Mouse (Mus musculus) left cerebral cortex, adult 18-20 months (tissue): ENCODE results near the gene Gm20390. TPM values are rescaled to one million over a fixed set of nuclear protein-coding genes. Genes with fewer than 3 reads are reported as not detected.

Experiments used
- DNase-seq, 2 experiments: peaks; one replicate each; pipeline ENCODE4 v3.0.0; 2021 to 2022; ENCODE audit warnings: low spot score in 2 of 2, mixed read lengths in 1 of 2
- long read RNA-seq, 2 experiments: library from polyadenylated mRNA; stranded (forward); transcript quantifications; one replicate each; pipeline ENCODE4 v2.0.0; 2021
- total RNA-seq, 2 experiments: library from RNA; stranded (reverse); gene quantifications; 2 replicates each; pipeline ENCODE4 v1.2.3; 2021

Gm20390 gene
- 100 to 1,000 TPM; 105 to 113 TPM for total RNA-seq
- long read RNA-seq, experiment 1, partial matches to known transcripts: 1 of 3 reads
- long read RNA-seq, experiment 1, other reads (novel, unspliced or antisense): 1 of 3 reads
- long read RNA-seq, experiment 2, partial matches to known transcripts: 3 of 3 reads
- long read RNA-seq, experiment 2, other reads (novel, unspliced or antisense): 0 of 3 reads

GRCm38 (mm10) chr11:93968005-93968847 is at the start of gene Gm20390, which contains the start of gene Nme1:
Gene Gm20390, minus strand, starts transcription at chr11:93968293.
Gene Nme1, minus strand, starts transcription at chr11:93968521.
- peak; percentile 97 to 99 for DNase-seq

DNA sequence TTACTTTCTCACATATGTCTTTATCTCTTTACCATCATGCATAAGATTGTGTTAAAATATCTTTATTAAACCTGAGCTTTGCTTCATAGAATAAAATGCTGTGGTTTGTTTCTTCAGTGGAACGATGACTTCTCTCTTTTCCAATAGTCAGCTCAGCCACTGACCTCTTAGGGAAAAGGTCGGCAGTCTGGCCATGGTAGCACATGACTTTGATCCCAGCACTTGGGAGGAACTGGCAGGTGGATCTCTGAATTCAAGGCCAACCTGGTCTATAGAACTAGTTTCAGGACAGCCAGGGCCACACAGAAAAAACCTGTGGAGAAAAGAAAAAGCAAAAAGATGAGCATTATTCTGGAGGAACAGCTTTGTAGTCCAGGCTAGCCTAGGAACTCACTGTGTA is 35.3 kb upstream of the Gm20390 start:
- no peak for DNase-seq

DNA sequence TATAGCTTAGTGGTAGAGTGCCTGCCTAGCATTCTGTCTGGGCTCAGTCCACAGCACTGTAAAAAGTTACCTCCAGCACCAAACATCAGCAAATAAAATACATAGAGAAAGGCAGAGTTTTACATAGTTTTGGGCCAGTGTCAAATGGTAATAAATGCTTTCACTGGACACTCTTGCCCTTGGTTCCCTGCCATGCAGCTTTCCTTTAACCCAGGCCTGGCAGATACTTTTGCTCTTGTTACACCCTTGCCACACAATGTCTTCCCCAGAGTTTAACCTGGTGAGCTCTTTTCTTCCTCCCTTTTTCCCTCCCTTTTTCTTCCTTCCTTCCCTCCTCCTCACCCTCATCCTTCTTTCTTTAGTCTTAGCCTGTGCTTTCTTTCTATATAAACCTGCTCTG is 31.2 kb upstream of the Gm20390 start:
- DNase-seq: no peak

DNA sequence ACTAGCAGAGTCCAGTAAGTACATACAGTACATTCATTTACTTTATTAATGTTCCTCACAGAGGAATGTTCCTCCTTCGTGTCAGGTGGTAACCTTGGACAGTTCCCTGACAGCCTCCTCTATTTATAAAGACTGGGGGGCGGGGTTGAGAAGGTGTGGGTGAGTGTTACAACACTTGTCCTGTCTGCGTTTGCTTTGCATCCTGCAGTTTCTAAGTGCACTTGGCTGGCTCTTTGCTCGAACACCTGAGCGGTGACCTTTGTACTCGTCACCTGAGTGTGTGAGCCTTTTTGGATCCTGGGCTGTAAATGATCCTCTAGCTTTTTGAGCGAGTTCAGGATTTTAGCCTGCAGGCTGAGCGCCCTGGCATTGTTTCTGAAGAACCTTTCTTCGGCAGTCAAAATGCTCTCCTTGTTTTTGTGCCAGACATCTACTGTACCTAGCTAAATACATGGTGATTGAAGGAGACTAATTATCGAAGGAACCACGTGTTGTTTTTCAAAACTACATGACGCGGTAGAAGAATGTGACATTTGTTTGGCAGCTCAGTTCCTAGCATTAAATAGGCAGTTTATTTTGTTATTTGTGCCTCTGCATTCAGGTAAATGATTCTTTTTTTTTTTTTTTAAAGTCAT is 29.2 kb upstream of the Gm20390 start:
- DNase-seq: no peak

GRCm38 (mm10) chr11:93996306-93997140 is 28.4 kb upstream of the Gm20390 start:
- DNase-seq: peak in 1 of 2 experiments; percentile 9

DNA sequence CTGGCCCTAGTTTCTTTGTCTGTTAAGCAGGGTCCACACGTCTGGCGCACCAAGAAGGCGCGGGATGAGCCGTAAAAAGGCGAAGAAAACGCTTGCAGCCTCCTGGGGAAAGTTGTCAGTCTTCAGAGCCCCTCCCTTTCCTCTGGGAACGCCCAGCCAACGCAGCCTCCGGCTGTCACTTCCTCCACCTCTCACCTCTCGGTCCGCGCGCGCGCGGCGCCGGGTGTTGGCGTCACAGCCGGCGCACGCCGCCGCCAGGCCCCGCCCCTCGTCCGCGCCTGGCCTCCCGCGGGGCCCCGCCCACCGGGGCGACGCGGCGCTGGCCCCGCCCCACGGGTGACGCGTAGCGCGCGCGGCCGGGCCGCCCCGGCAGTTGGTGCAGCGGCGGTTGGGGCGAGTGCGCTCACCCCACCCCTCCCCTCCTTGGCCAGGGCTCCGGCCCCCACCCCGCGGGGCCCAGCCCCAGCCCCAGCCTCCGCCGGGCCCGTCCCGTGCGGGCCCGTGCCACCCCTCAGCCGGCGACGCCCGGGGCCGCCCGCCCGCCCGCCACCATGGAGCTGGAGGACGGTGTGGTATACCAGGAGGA is 27.7 kb upstream of the Gm20390 start, which contains the start of gene Spag9:
TSS of gene Spag9 (plus strand) at position 372 of the 586 bp plus-strand sequence.
- DNase-seq: peak; percentile 82 to 94

GRCm38 (mm10) chr11:93995111-93995719 is 27.1 kb upstream of the Gm20390 start:
- peak; percentile 76 to 79 for DNase-seq

GRCm38 (mm10) chr11:93994531-93994930 is 26.4 kb upstream of the Gm20390 start:
- no peak for DNase-seq

- DNase-seq: no peak
Measured at GRCm38 (mm10) chr11:93988328-93989062, 20.4 kb upstream of the Gm20390 start.

DNA sequence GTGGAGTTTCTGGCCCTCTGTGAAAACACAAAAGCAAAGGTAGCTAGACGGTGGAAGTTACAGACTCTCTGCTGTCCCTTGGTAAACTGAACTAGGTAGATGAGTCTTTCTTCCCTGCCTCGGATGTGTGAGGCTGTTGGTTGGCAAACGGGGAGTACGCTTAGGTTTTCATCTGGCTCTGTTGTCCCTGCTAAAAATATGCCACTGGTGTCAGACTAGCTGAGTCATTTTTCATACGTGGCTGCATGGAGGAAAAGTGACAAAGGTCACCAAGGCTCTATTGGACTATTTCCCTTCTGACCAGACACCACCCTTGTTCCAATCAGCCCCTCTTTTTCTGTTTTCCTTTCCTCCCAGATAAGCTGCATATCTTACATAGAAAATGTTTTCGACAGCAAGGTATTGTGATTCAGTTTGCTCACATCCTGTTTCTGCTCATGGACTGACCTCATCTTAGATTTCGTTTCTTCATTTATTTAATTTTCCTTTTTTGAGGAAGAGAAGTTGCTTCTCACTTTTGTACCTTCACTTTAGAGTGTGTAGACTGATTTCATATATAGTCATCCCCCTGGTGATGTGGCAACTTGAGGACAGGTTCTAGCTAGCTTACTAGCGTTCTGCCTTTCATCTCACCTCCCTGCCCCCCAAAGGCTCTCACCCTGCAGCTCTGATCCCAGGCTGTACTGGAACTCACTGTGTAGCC is 19.7 kb upstream of the Gm20390 start:
- no peak for DNase-seq

GRCm38 (mm10) chr11:93987026-93987425 is 18.9 kb upstream of the Gm20390 start:
- no peak for DNase-seq

DNA sequence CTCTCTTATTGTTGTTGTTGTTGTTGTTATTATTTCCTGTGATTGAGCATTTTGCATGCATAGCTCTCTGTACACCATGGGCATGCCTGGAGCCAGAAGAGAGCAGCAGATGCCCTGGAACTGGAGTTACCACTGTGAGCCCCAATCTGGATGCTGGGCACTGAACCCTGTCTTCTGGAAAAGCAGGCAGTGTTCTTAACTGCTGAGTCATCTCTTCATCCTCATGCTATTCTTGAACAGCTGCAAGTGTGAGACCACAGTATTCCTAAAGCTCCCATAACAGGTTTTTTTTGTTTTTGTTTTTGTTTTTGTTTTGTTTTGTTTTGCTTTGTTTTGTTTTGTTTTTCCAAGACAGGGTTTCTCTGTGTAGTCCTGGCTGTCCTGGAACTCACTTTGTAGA is 18.2 kb upstream of the Gm20390 start:
- no peak for DNase-seq

- no peak for DNase-seq
Measured at GRCm38 (mm10) chr11:93985265-93985664, 17.2 kb upstream of the Gm20390 start.

DNA sequence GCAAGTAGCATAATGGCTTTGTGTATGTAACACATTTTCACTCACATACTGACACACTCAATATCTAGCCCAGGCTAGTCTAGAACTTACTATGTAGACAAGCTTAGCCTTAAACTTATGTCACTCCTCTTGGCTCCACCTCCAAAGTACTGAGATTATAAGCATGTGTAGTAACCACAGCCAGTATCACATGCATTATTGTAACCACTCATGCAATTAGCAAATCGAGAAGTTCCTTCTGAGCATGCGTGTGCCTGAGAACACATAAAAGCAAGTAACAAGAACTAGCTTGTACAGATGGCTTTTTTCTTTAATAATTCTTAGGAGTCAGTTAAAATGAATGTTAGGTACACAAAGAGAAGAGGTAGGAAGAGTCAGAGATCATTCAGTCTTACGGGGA is 16.5 kb upstream of the Gm20390 start:
- DNase-seq: no peak

- no peak for DNase-seq
Measured at GRCm38 (mm10) chr11:93979502-93980049, 11.5 kb upstream of the Gm20390 start.

DNA sequence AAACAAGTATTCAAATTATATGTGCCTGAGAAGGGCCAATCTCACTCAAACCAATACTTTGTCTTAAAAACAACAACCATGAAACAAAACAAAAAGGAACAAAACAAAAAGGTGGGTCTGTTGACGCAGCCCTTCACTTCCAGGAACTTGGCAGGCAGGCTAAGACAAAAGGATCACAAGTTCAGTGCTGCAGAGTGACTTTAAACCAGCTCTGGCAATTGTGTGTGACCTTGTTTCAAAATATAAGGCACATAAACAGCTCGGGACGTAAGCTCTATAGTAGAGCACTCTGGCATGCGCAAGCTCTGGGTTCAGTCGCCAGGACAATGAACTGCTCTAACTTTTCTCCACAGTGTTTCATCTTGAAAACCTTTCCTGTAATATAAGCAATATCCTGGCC is 4.9 kb upstream of the Gm20390 start:
- DNase-seq: no peak

- no peak for DNase-seq
Measured at GRCm38 (mm10) chr11:93969799-93970198, 1.7 kb upstream of the Gm20390 start.

DNA sequence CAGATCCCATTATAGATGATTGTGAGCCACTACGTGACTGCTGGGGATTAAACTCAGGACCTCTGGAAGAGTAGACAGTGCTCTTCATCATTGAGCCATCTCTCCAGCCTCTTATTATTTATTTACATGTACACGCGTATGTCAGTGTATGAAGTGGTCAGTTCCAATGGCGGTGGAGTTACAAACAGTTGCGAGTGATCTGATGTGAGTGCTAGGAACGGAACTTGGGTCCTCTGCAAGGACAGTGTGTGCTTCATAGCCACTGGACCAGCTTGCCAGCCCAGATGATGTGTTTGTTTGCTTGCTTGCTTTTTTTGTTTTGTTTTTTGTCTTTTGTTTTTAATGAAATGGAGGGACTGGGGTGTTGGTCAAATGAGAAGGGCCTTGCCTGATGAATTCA is 1.1 kb upstream of the Gm20390 start:
- DNase-seq: no peak

DNA sequence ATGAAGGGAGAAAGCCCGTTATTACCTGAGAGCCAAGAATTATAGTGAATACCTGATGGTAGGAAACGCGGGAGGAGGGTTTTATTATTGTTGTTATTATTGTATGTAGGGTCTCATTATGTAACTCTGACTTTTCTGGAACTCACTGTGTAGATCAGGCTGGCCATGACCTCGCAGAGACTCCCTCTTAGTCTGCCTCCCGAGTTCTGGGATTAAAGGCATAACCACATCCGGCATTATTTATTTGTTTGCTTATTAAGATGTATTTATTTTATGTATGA is 695 bp upstream of the Gm20390 start:
- no peak for DNase-seq
